Mouse (Mus musculus) liver, adult 2 months (tissue): ENCODE data around the gene Sult4a1. TPM values are rescaled to one million over a fixed set of nuclear protein-coding genes. Genes with fewer than 3 reads are reported as not detected.

Source experiments
- DNase-seq: peaks from one replicate; pipeline ENCODE4 v3.0.0-alpha.2; 2011; ENCODE audit warnings: low read depth, low spot score; ENCODE audit errors: extremely low read depth
- H3K27ac ChIP-seq: fragments of 200-500 bp; replicated peaks from 2 replicates; pipeline ENCODE4 v1.5.1; 2012; ENCODE audit warnings: low read depth, mild to moderate bottlenecking, control low read depth, inconsistent platforms, low read length; ENCODE audit not compliant: insufficient read depth
- H3K27me3 ChIP-seq: fragments of 200-500 bp; 2 replicates; pipeline ENCODE4 v1.6.1; 2012; ENCODE audit warnings: mild to moderate bottlenecking, moderate library complexity, low read length, inconsistent platforms; ENCODE audit not compliant: control insufficient read depth, insufficient read depth
- H3K36me3 ChIP-seq: fragments of 200-500 bp; 2 replicates; pipeline ENCODE4 v1.6.1; 2012; ENCODE audit warnings: low read length, inconsistent platforms; ENCODE audit not compliant: control insufficient read depth, insufficient read depth
- H3K4me1 ChIP-seq: fragments of 200-500 bp; 2 replicates; pipeline ENCODE4 v1.6.1; 2011; ENCODE audit warnings: low read length; ENCODE audit not compliant: control insufficient read depth, insufficient read depth
- H3K4me3 ChIP-seq: fragments of 200-500 bp; 2 replicates; pipeline ENCODE4 v1.5.1; 2011; ENCODE audit warnings: low read depth, mild to moderate bottlenecking, control low read depth, low read length, moderate library complexity; ENCODE audit not compliant: insufficient read depth
- H3K79me2 ChIP-seq: fragments of 200-500 bp; 2 replicates; pipeline ENCODE4 v1.6.1; 2012; ENCODE audit warnings: inconsistent platforms, mild to moderate bottlenecking, low read length, moderate library complexity; ENCODE audit not compliant: control insufficient read depth, insufficient read depth
- H3K9ac ChIP-seq: fragments of 200-500 bp; 2 replicates; pipeline ENCODE4 v1.6.1; 2012; ENCODE audit warnings: low read depth, mild to moderate bottlenecking, control low read depth, inconsistent platforms, low read length
- CTCF ChIP-seq: fragments of 200-500 bp; IDR thresholded peaks from 2 replicates; pipeline ENCODE4 v1.5.1; 2011; ENCODE audit warnings: low read depth, low read length, control low read depth
- POLR2A ChIP-seq: fragments of 200-500 bp; IDR thresholded peaks from 2 replicates; pipeline ENCODE4 v1.6.1; 2011; ENCODE audit warnings: low read length, control low read depth; ENCODE audit not compliant: insufficient read depth; ENCODE audit errors: extremely low read depth
- WGBS: fragments of 180-500 bp; shearing (Covaris S2); methylation state at CpG from one replicate; pipeline ENCODE4 v1.1.7; 2018; 5-methylcytosine and 5-hydroxymethylcytosine counted together
- polyA plus RNA-seq: library from polyadenylated mRNA; depleted of rRNA; stranded (reverse); fragments of >200 nt; gene quantifications from 2 replicates; pipeline ENCODE4 v1.2.3, GENCODE M21; 2012
- total RNA-seq: library from RNA; depleted of rRNA; stranded (reverse); fragments of >200 nt; gene quantifications from 2 replicates; pipeline ENCODE4 v1.2.3, GENCODE M21; 2014

Sult4a1 gene
- total and polyA plus RNA-seq, 2 experiments: not detected

GRCm38 (mm10) chr15:84069455-84070050 is 36.0 kb downstream of the Sult4a1 start:
- Histone ChIP-seq H3K4me1 (peaks cover 2% of the 10 kb centered on the region; the same call in 1 of the 2 replicates), H3K79me2 (no peaks in the 10 kb centered on the region), H3K4me3 (no peak overlapping the region), H3K9ac (no peak overlapping the region), H3K27me3 (peaks cover 16% of the 10 kb centered on the region; the same call in 1 of the 2 replicates), H3K36me3 (no peaks in the 10 kb centered on the region), H3K27ac (no peak overlapping the region)
- 13% methylated on average over 16 of the region's 16 CpGs for WGBS
- TF ChIP-seq POLR2A (no peak), CTCF (no peak)
- no peak for DNase-seq

GRCm38 (mm10) chr15:84065701-84066100 is 39.9 kb downstream of the Sult4a1 start:
- Histone ChIP-seq H3K27me3 (peaks cover 20% of the 10 kb centered on the region; the same call in 1 of the 2 replicates), H3K4me3 (no peak overlapping the region), H3K4me1 (no peaks in the 10 kb centered on the region), H3K9ac (no peak overlapping the region), H3K36me3 (no peaks in the 10 kb centered on the region), H3K27ac (no peak overlapping the region), H3K79me2 (no peaks in the 10 kb centered on the region)
- DNase-seq: no peak
- 73% methylated on average over 4 of the region's 4 CpGs for WGBS
- TF ChIP-seq POLR2A (no peak), CTCF (peak; percentile 15; the same call in 1 of the 2 replicates)

- Histone ChIP-seq H3K27ac (no peak within 1 kb of the TSS), H3K9ac (no peak within 1 kb of the TSS), H3K27me3 (peaks cover 20% of the 10 kb centered on the region; the same call in 1 of the 2 replicates), H3K36me3 (no peaks in the 10 kb centered on the region), H3K4me1 (no peaks in the 10 kb centered on the region), H3K4me3 (no peak within 1 kb of the TSS), H3K79me2 (no peaks in the 10 kb centered on the region)
- no peak for DNase-seq
- WGBS: 6% methylated on average over 29 of the region's 29 CpGs
- TF ChIP-seq CTCF: no peak
- TF ChIP-seq POLR2A: no peak
These were observed 40.4 kb downstream of the Sult4a1 start, which contains the start of gene Efcab6 for GRCm38 (mm10) chr15:84065140-84065539. Efcab6 (minus strand) TSS chr15:84065379.

GRCm38 (mm10) chr15:84058841-84059240 is 46.7 kb downstream of the Sult4a1 start:
- no peaks in the 10 kb centered on the region for H3K36me3 ChIP-seq
- no peak for DNase-seq
- no peak overlapping the region for H3K9ac ChIP-seq
- H3K27ac ChIP-seq: no peak overlapping the region
- peaks cover 5% of the 10 kb centered on the region; the same call in 1 of the 2 replicates for H3K27me3 ChIP-seq
- H3K4me3 ChIP-seq: no peak overlapping the region
- TF ChIP-seq POLR2A: no peak
- TF ChIP-seq CTCF: no peak
- H3K4me1 ChIP-seq: peaks cover 2% of the 10 kb centered on the region; the same call in 1 of the 2 replicates
- H3K79me2 ChIP-seq: no peaks in the 10 kb centered on the region
- 68% methylated on average over 6 of the region's 6 CpGs for WGBS

GRCm38 (mm10) chr15:84056083-84056482 is 49.5 kb downstream of the Sult4a1 start:
- H3K4me1 ChIP-seq: peaks cover 2% of the 10 kb centered on the region; the same call in 1 of the 2 replicates
- no peaks in the 10 kb centered on the region; the same call in 1 of the 2 replicates for H3K27me3 ChIP-seq
- no peak overlapping the region for H3K4me3 ChIP-seq
- H3K36me3 ChIP-seq: no peaks in the 10 kb centered on the region
- no peak overlapping the region for H3K27ac ChIP-seq
- H3K9ac ChIP-seq: no peak overlapping the region
- H3K79me2 ChIP-seq: no peaks in the 10 kb centered on the region
- 66% methylated on average over 5 of the region's 5 CpGs for WGBS
- no peak for DNase-seq
- peak; percentile 26; the same call in 1 of the 2 replicates for TF ChIP-seq CTCF
- TF ChIP-seq POLR2A: no peak

GRCm38 (mm10) chr15:84053859-84054258 is 51.7 kb downstream of the Sult4a1 start:
- H3K9ac ChIP-seq: no peak overlapping the region
- WGBS: 45% methylated on average over 9 of the region's 9 CpGs
- peaks cover 2% of the 10 kb centered on the region; the same call in 1 of the 2 replicates for H3K4me1 ChIP-seq
- TF ChIP-seq POLR2A (no peak), CTCF (peak; percentile 79)
- H3K4me3 ChIP-seq: no peak overlapping the region
- H3K36me3 ChIP-seq: no peaks in the 10 kb centered on the region
- peak; percentile 27 for DNase-seq
- H3K79me2 ChIP-seq: no peaks in the 10 kb centered on the region
- no peaks in the 10 kb centered on the region; the same call in 1 of the 2 replicates for H3K27me3 ChIP-seq
- no peak overlapping the region for H3K27ac ChIP-seq
